Mouse (Mus musculus) lung, postnatal 0 days (tissue): Measurements from ENCODE around the gene Fam181b.

Experiments used
- CTCF ChIP-seq: IDR thresholded peaks from 2 replicates; pipeline ENCODE4 v1.5.1; 2016; ENCODE audit warnings: antibody characterized with exemption, mild to moderate bottlenecking
- EP300 ChIP-seq: IDR thresholded peaks from 2 replicates; pipeline ENCODE4 v1.6.1; 2016; ENCODE audit warnings: antibody characterized with exemption, mild to moderate bottlenecking, control low read depth

- TF ChIP-seq CTCF = peak; percentile 44
- no peak for TF ChIP-seq EP300
These were observed 44.3 kb downstream of the Fam181b start for GRCm38 (mm10) chr7:93123936-93124335.
